Mouse (Mus musculus): ENCODE data around the gene Med21. TPM values are rescaled to one million over a fixed set of nuclear protein-coding genes. Genes with fewer than 3 reads are reported as not detected.

Med21 gene
- total and polyA plus RNA-seq, 3 experiments: 42.4 to 124 (median 56.0) TPM

DNA sequence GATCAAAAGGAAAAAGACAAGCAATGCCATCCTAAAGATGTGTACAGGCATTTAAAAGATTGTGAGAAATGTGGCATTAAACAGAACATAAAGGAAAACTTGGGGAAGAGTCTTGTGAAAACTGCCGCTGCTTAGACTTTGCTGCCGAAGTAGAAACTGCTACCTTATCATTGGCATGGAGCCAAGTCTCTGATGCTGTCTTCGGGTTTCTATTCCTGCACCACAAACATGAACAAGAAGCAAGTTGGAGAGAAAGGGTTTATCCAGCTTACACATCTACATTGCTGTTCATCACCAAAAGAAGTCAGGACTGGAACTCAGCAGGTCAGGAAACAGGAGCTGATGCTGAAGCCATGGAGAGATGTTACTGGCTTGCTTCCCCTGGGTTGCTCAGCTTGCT, 10.8 kb downstream of the Med21 start:
- H3K9ac ChIP-seq (ENCODE audit: insufficient read depth, low read depth): no peak overlapping the region
- H3K36me3 ChIP-seq (replicated peaks in 1 of 2; ENCODE audit: control insufficient read depth in 1 of 2, insufficient read depth in 1 of 2, low read length in 1 of 2): peaks cover 8 to 20% of the 10 kb centered on the region in 2 experiments
- dilution Hi-C loops (cut with MboI; ENCODE audit: extremely low pct_ligation_motif_present, extremely low pct_unique_long_range_greater_than_20kb, low sequenced_read_pairs): no loop called here
- no peaks in the 10 kb centered on the region for H3K4me1 ChIP-seq (ENCODE audit: control insufficient read depth in 1 of 2, insufficient read depth in 2 of 2)
- H3K27ac ChIP-seq (ENCODE audit: insufficient read depth, low read depth): no peak overlapping the region
- H3K79me2 ChIP-seq (replicated peaks; ENCODE audit: control insufficient read depth, extremely low read depth, insufficient read depth, poor library complexity, severe bottlenecking): no peaks in the 10 kb centered on the region
- no peak for TF ChIP-seq IRF4 (IDR thresholded peaks at IDR 0.05; ENCODE audit: low read depth, low read length)
- no peak for TF ChIP-seq HCFC1 (IDR thresholded peaks at IDR 0.05; ENCODE audit: low read depth, low read length)
- TF ChIP-seq TBP (conservative IDR thresholded peaks at IDR 0.05; ENCODE audit: low read depth, low read length): no peak
- TF ChIP-seq MAX (IDR thresholded peaks at IDR 0.05; ENCODE audit: low read length): no peak
- no peak for TF ChIP-seq JUND (conservative IDR thresholded peaks at IDR 0.05; ENCODE audit: low read depth, low read length)
- no peak for TF ChIP-seq POLR2A (IDR thresholded peaks at IDR 0.05; ENCODE audit: low read depth, low read length)
- no peak for TF ChIP-seq RAD21 (IDR thresholded peaks at IDR 0.05; ENCODE audit: low read depth, low read length)
- no peak for TF ChIP-seq MAZ (IDR thresholded peaks at IDR 0.05; ENCODE audit: low read depth, low read length)
- no peak for TF ChIP-seq RCOR1 (conservative IDR thresholded peaks at IDR 0.05; ENCODE audit: low read depth, low read length)
- no peak for TF ChIP-seq GABPA (IDR thresholded peaks at IDR 0.05; ENCODE audit: insufficient replicate concordance, low read depth, low read length)
- no peak for TF ChIP-seq SMC3 (IDR thresholded peaks at IDR 0.05; ENCODE audit: low read depth, low read length)
- TF ChIP-seq ZKSCAN1 (IDR thresholded peaks at IDR 0.05; ENCODE audit: borderline replicate concordance, low read depth, low read length): no peak
- TF ChIP-seq BHLHE40 (IDR thresholded peaks at IDR 0.05; ENCODE audit: low read depth, low read length): no peak
- TF ChIP-seq NELFE (IDR thresholded peaks at IDR 0.05; ENCODE audit: low read depth, low read length): no peak
- TF ChIP-seq MXI1 (IDR thresholded peaks at IDR 0.05; ENCODE audit: low read depth, low read length): no peak
- TF ChIP-seq MAFK (IDR thresholded peaks at IDR 0.05; ENCODE audit: insufficient replicate concordance, low read length): no peak
- TF ChIP-seq JUN (IDR thresholded peaks at IDR 0.05; ENCODE audit: insufficient read depth, low read depth, low read length): no peak
- no peak for TF ChIP-seq CHD2 (IDR thresholded peaks at IDR 0.05; ENCODE audit: low read length)
- no peak for TF ChIP-seq SIN3A (IDR thresholded peaks at IDR 0.05; ENCODE audit: low read length)
- DNase-seq (ENCODE audit: extremely low read depth): no peak
- no peak overlapping the region for H3K4me2 ChIP-seq (ENCODE audit: insufficient read depth, low read depth, poor library complexity, severe bottlenecking)
- no peaks in the 10 kb centered on the region for H3K27me3 ChIP-seq (replicated peaks)
- no peak overlapping the region for H3K4me3 ChIP-seq (replicated peaks in 1 of 3; ENCODE audit: low read depth in 2 of 3, low read length in 2 of 3, poor library complexity in 1 of 3)
- no peaks in the 10 kb centered on the region for H3K9me3 ChIP-seq (replicated peaks; ENCODE audit: low read length)
- in situ Hi-C loops (cut with MboI; ENCODE audit: low pct_ligation_motif_present, low pct_unique_long_range_greater_than_20kb, low sequenced_read_pairs): loop anchor here (25.0 kb wide), 1 partner anchor 334 kb away; no protein-coding TSS in a partner anchor

DNA sequence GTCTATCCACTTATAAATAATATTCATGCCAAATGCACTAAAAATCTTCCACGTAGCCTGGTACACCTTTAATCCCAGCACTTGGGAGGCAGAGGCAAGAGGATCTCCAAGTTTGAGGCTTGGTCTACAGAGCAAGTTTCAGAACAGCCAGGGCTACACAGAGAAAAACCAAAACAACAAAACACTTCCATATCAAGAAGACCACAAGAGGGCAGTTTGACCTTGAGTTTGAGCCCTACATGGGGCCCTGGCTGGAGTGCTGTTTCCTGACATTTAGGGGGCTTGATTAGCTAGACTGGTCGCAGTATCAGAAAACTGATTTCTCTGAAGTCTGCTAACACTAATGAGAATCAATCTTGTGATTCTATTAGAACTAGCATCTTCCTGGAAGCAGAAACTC, 18.2 kb downstream of the Med21 start:
- Histone ChIP-seq H3K9me3 (replicated peaks; ENCODE audit: low read length) (no peaks in the 10 kb centered on the region), H3K4me1 (ENCODE audit: control insufficient read depth in 1 of 2, insufficient read depth in 2 of 2) (peaks cover 2 to 8% of the 10 kb centered on the region in 2 experiments; a peak in 2 of 4 replicates), H3K9ac (ENCODE audit: insufficient read depth, low read depth) (no peak overlapping the region), H3K27ac (ENCODE audit: insufficient read depth, low read depth) (no peak overlapping the region), H3K36me3 (replicated peaks in 1 of 2; ENCODE audit: control insufficient read depth in 1 of 2, insufficient read depth in 1 of 2, low read length in 1 of 2) (no peaks in the 10 kb centered on the region), H3K79me2 (replicated peaks; ENCODE audit: control insufficient read depth, extremely low read depth, insufficient read depth, poor library complexity, severe bottlenecking) (no peaks in the 10 kb centered on the region), H3K4me3 (replicated peaks in 1 of 3; ENCODE audit: low read depth in 2 of 3, low read length in 2 of 3, poor library complexity in 1 of 3) (no peak overlapping the region), H3K4me2 (ENCODE audit: insufficient read depth, low read depth, poor library complexity, severe bottlenecking) (no peak overlapping the region), H3K27me3 (replicated peaks) (no peaks in the 10 kb centered on the region)
- dilution Hi-C loops (cut with MboI; ENCODE audit: extremely low pct_ligation_motif_present, extremely low pct_unique_long_range_greater_than_20kb, low sequenced_read_pairs) (no loop called here), in situ Hi-C loops (cut with MboI; ENCODE audit: low pct_ligation_motif_present, low pct_unique_long_range_greater_than_20kb, low sequenced_read_pairs) (loop anchor here (25.0 kb wide), 1 partner anchor 327 kb away; no protein-coding TSS in a partner anchor)
- TF ChIP-seq JUN (IDR thresholded peaks at IDR 0.05; ENCODE audit: insufficient read depth, low read depth, low read length): no peak
- TF ChIP-seq ZC3H11A (IDR thresholded peaks at IDR 0.05; ENCODE audit: low read depth, low read length): peak; percentile 36
- TF ChIP-seq EP300 (IDR thresholded peaks at IDR 0.05; ENCODE audit: low read length): no peak
- no peak for TF ChIP-seq CHD1 (IDR thresholded peaks at IDR 0.05; ENCODE audit: low read depth, low read length)
- TF ChIP-seq RAD21 (IDR thresholded peaks at IDR 0.05; ENCODE audit: low read depth, low read length): peak; percentile 83
- TF ChIP-seq ZKSCAN1 (IDR thresholded peaks at IDR 0.05; ENCODE audit: borderline replicate concordance, low read depth, low read length): no peak
- TF ChIP-seq CTCF (conservative IDR thresholded peaks at IDR 0.05 in 1 of 2, IDR thresholded peaks at IDR 0.05 in 1 of 2; ENCODE audit: low read depth in 2 of 2, low read length in 2 of 2): peak in 1 of 2 experiments; percentile 79; a peak in 2 of 4 replicates
- peak; percentile 72 for TF ChIP-seq SMC3 (IDR thresholded peaks at IDR 0.05; ENCODE audit: low read depth, low read length)
- no peak for TF ChIP-seq MAX (IDR thresholded peaks at IDR 0.05; ENCODE audit: low read length)
- TF ChIP-seq ZMIZ1 (IDR thresholded peaks at IDR 0.05; ENCODE audit: low read depth, low read length): no peak
- no peak for TF ChIP-seq NRF1 (IDR thresholded peaks at IDR 0.05; ENCODE audit: low read depth, low read length)
- TF ChIP-seq GABPA (IDR thresholded peaks at IDR 0.05; ENCODE audit: insufficient replicate concordance, low read depth, low read length): no peak
- peak; percentile 45; the same call in 1 of the 2 replicates for TF ChIP-seq IRF4 (IDR thresholded peaks at IDR 0.05; ENCODE audit: low read depth, low read length)
- TF ChIP-seq USF1 (IDR thresholded peaks at IDR 0.05; ENCODE audit: low read depth, low read length): no peak
- TF ChIP-seq POLR2A (IDR thresholded peaks at IDR 0.05; ENCODE audit: low read depth, low read length): no peak
- DNase-seq (ENCODE audit: extremely low read depth): peak; percentile 34

All from CH12.LX (cell line).